Mouse (Mus musculus): ENCODE data around the gene Dpp8.

DNA sequence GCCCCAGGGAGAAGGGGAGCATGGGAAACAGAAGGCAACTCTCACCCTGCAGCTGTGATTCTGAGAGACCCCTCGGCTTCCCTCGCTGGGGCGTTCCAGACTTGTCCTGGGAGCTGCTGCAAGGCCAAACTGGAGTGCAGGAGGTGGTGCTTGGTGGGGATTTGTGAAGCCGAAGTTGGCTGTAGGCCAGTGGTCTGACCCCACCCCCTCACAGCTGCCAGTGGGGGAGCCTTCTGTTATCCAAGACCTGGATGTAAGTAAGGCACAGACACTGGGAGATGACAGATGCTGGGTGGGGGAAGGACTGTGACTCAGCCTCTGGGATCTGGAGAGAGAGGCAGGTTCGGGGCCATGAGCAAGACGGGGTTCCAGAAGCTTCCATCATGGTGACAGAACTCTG, 62.0 kb downstream of the Dpp8 start:
- TF ChIP-seq HCFC1 (IDR thresholded peaks at IDR 0.05; ENCODE audit: low read depth, low read length) (no peak), RCOR1 (conservative IDR thresholded peaks at IDR 0.05; ENCODE audit: low read depth, low read length) (no peak), ZNF384 (IDR thresholded peaks at IDR 0.05; ENCODE audit: low read depth, low read length) (no peak), CTCF (conservative IDR thresholded peaks at IDR 0.05 in 1 of 2, IDR thresholded peaks at IDR 0.05 in 1 of 2; ENCODE audit: low read depth in 2 of 2, low read length in 2 of 2) (no peak), JUND (conservative IDR thresholded peaks at IDR 0.05; ENCODE audit: low read depth, low read length) (no peak), ZKSCAN1 (IDR thresholded peaks at IDR 0.05; ENCODE audit: borderline replicate concordance, low read depth, low read length) (no peak), PAX5 (IDR thresholded peaks at IDR 0.05; ENCODE audit: low read length) (no peak), USF1 (IDR thresholded peaks at IDR 0.05; ENCODE audit: low read depth, low read length) (no peak)
